Mouse (Mus musculus) right cerebral cortex, postnatal 25 days (tissue): Measurements from ENCODE around the gene Pfkl.
"Not testable (repeated sequence)": the region's sequence is repeated elsewhere in the genome, so short reads cannot be mapped to it uniquely, and the experiment has no call there.

Experiments used
- DNase-seq: peaks from one replicate; pipeline ENCODE4 v3.0.0; 2022

Pfkl gene

DNA sequence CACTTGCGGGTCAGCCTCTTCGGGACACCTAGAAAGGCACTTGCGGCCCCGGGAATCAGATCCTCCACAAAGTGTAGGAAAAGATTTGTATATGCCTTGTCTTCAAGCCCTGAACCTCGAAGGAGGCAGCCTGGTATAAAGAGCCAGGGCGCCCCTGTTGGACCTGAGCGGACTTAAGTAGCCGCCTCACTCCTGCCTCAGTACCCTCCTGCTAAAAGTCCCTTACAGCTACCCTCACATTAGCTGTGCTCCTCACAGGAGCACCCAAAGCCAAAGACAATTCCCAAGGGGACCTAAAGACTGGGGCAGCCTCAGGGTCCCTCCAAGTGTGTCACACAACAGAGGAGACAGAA, 39.9 kb downstream of the Pfkl start:
- DNase-seq: no peak

DNA sequence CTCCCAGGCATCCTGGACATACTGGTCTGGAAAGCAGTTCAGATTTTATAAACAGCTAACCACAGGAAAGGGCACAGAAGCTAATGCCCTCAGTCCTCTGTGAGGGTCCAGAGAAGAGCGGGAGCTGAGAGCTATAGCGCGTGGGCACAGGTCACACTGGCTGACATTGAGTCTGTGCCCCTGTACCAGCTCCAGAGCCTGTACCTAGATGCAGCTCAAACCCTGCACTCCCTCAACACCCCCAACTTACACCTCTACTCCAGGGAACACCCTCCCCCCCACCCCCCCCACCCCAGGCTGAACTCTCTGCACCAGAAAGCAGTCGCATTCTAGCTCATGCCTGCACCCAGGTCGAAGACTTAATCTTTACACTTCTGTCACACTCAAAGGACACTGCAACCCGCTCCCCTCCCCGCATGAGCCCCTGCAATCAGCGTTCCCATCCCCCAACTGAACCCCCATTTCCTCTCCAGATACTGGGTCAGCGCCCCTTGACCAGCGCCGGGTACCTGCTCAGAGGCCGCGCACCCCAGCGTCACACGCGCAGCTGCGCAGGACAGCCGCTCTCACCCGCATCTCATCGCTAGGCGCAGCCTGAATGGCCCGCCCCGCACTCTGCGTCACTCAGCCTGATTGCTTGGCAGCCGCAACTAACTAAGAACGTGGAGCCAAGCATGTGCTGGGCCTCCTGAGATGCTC, 40.5 kb downstream of the Pfkl start:
- DNase-seq: peak; percentile 79

DNA sequence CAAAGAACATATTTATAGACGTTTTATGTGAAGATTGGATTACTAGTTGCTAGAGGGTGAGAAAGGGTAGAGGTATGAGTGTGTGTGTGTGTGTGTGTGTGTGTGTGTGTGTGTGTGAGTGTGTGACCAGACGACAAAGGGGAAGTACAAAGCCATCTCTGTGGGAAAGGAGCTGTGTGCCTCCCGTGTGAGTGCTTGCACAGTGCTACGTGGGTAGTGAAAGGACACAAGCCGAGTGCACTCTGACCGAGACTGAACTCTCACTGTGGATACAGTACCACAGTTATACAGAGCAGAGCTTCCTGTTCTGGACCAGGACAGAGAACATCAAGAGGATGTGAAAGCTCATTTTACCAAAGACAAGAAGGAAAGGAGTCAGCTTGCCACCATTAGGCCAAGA, 45.9 kb downstream of the Pfkl start:
- DNase-seq: no peak

DNA sequence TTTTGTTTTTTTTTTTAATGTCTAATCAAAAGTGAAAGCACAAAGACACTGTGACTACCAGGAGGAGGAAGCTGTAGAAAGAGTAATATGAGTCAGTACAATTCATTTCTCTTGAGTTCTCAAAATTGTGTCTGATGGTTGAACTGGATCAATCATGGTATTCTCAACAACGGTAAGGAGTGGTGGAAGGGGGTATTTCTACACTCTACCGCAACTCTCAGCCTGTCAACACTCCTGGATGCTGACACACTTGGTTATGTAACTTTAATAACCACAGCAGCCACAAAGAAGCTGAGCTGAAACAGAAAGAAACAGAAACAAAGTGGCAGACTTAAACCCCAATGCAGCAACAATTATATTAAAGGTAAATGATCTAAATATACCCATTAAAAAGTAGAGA, 47.2 kb downstream of the Pfkl start:
- DNase-seq: no peak

DNA sequence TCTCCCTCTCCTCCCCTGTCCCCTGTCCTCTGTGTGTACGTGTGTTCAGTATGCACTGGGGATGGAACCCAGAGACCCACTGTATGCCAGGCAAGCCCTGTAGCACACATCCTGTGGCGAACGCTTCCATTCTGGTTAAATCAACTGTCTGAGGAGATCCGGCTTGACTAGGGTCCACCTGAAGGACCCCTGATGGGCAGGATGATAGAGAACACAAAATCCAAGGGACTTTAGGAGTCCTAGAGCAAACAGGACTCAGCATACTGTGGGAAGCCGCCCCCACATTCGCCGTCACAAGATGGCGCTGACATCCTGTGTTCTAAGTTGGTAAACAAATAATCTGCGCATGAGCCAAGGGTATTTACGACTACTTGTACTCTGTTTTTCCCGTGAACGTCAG, 59.4 kb downstream of the Pfkl start:
- DNase-seq: not testable (repeated sequence)

DNA sequence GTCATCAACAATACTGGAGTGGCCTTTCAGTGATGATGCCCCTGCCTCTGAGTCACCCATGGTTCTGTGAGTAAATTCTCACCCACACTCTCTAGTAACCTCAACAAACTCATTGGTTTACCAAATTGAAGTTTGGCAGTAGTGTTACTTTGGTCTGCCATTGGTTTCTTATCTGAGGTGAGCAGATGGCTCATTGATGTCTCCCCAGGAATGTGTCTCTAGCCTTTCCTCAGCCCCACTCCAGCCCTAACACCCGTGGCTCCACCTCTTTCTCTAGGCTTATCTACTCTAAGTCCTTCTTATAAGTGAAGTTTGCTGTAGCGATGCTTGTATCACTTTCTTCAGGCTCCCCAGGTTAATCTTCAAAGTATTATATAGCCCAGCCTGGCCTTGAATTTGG, 70.2 kb downstream of the Pfkl start:
- DNase-seq: no peak
